Mouse (Mus musculus): ENCODE results near the gene Ankrd2.

Gene Ankrd2

DNA sequence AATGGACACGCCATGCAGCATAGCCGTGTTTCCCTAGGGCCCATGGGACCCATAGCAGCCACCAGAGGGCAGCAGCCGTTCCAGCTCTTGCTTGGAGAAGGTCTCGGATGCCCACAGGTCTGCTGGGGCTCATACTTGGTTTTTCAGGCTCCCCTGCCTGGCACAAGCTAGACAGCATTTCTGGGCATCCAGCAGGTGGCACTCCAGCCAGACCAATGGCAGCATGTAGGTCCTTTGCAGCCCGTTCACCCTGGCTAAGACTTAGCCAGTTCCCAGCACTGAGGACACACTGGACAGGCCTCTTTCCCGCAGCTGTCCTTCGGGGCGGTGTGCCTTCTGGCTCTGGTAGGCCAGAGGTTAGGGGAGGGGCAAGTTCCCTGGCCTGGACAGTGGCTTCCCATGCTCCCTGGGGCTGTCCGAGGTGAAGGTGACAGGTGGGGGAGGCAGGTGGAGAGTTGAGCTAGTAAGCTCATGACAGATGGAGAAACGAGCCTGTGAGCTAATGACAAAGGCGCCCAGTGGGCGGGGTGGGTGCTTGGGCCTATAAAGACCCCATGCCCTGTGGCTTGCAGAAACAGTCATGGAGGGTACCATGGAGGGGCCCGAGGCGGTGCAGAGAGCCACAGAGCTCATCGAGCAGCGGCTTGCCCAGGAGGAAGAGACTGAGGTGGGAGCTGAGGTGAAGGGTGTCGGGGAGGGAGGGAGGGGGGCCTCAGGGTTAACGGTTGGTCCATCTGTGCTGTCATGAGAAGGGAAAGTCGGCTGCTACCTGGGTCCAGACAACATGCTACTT is at the start of gene Ankrd2:
Gene Ankrd2 (plus strand): TSS at position 545 of the 793 bp plus-strand sequence.
- peak; percentile 59 to 65 for DNase-seq

DNA sequence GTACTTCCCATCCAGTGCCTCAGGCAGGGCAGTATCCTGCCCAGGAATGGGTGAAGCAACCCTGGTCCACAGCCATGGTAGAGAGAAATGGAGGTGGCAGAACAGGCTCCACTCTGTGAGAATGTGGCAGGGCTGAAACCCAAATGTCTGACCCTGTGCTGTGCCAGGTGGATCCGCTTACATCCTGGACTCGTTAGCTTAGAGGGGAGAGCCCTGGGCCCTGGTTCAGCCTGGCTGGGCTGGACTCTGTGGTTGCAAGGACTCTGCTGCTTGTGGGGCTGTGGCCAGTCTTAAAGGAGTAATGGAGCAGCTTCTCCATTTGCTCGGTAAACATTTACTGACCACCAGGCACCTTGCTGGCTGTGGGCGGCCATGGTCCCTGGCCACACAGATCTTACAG is 48.6 kb upstream of the Ankrd2 start:
- no peak for DNase-seq

DNA sequence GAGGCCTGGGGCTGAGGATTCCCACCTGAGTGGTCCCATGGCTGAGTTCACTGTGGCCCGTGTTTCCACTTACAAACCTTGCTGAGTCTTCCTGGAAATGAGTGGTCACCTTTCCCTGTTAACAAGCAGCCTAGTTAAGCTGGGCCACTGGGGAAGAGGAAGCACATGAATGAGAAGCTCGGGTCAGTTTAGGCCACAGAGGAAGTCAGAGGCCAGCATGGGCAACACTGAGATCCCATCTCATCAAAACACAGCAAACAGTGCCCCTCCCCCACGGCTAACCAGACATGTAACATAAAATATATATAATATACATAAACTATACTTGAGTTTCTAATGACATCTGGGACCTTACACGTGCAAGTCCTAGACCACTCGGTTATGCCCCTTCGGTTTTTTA is 46.0 kb upstream of the Ankrd2 start:
- DNase-seq: no peak

- no peak for DNase-seq
These were observed 43.8 kb upstream of the Ankrd2 start for GRCm38 (mm10) chr19:41991926-41992477.

DNA sequence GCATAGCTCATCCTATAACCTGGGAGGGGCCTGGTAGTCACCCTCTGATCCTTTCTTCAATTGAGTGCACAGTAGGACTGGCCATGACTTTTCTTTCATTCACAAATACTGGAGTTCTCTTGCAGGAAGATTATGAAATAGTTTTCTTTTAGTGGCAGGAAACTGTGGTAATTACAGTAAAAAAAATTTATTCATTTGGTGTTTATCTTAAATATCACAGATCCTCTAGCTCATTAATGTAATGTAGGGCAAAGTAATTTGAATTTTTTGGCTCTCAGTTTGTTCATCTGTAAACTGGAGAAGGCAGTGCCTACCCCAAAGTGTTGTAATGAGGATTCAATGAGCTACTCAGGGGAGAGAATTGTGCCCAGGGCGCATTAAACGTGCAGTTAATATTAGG is 42.8 kb upstream of the Ankrd2 start:
- DNase-seq: no peak

DNA sequence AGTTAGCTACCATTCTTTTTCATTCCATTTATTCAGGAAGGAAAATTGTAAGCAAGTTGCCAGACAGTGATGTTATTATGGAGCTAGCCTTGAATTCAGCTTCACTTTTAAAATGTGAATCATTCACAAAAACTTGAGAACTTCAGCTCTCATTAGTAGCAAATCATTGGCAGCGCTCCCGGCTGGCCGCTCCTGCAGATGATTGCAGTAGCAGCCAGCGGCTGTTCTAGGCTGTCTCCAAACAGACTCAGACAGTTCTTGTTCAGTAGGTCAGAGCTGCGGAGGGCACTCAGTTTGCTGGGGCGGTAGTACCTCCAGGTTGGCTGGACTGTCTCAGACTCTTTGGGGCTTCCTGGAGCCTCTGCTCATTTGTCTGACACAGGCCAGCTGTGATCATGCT is 42.3 kb upstream of the Ankrd2 start:
- no peak for DNase-seq

DNA sequence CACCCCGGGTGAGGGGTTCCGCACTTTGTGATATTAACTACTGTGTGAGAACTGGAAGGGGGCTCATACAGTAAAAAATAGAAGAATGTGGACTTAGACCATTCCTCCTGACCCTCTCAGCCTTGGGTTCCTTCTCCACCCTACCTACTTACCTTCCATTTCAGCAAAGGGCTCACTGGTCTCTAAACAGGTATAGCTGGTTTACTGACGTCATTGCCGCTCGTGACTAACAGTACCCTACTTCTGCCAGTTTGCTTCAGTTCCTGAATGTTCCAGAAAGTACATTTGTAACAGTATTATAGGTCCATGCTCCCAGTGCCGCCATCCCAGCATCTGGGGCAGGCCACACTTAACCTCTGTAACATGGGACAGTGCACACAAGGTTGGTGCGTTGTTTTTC is 41.8 kb upstream of the Ankrd2 start:
- DNase-seq: no peak

DNA sequence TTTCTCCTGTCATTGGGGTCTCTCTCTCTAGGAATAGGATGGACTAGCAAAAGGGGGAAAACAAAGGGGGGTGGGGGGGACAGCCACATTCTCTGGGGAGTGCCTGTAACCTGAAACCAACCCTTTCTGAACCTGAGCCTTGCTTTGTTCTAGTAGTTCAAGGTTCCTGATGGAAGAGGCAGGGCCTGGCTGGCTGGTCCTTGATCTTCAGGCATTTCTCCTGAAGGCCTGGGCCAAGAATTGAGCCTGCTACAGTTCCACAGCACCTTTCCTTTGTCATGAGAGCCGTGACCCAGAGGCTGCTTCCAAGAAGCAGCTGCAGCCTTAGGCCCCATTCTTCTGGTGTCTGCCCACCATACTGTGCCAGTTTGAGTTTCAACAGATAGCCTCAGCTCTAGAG is 40.3 kb upstream of the Ankrd2 start:
- DNase-seq: no peak

DNA sequence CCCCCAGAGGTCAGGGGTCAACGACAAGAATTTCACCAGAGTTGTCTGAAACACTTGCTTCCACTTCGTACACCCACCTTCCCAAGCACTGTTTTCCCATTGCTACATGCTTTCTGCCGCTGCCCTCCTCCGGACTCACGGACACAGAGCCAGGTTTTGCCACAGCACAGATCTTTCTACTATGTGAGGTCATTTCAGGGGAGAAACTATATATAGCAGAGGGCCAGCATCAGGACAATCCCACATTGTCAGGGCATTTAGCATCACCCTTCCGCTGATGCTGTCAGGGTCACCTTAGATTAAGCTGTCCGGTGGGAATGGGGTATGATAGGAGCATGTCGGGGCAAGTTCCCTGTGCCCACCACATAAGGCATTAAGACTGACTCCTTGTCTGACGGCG is 38.7 kb upstream of the Ankrd2 start:
- no peak for DNase-seq

- DNase-seq: no peak
These were observed 36.8 kb upstream of the Ankrd2 start for GRCm38 (mm10) chr19:41998770-41999548.

- DNase-seq: no peak
These were observed 36.0 kb upstream of the Ankrd2 start for GRCm38 (mm10) chr19:41999688-42000283.

DNA sequence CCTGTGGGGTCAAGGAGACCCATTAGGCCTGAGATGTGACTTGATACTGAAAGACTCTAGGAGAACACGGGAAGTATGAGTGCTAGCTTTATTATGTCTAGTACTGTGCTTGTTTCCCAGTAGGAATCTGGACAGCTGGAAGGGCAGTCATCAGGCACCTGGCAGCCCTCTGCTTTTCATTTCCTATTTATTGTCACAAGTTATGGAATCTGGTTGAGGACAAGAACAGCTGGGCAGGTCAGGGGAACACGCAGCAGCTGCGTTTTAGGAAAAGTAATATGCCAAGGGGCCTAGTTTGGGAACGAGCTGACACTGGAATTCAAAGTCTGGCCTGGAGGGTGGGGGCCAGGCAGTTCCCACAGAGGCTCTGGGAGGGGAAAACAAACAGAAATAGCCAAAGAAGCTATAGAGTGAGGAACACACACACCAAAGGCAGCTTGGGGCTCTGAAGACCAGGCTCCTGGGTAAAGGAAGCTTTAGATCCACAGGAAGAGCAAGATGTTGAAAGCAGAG is 35.3 kb upstream of the Ankrd2 start:
- no peak for DNase-seq

- DNase-seq: no peak
These were observed 34.4 kb upstream of the Ankrd2 start for GRCm38 (mm10) chr19:42001253-42001980.

GRCm38 (mm10) chr19:42004258-42004657 is 31.5 kb upstream of the Ankrd2 start:
- no peak for DNase-seq

GRCm38 (mm10) chr19:42005616-42006015 is 30.2 kb upstream of the Ankrd2 start:
- DNase-seq: no peak

DNA sequence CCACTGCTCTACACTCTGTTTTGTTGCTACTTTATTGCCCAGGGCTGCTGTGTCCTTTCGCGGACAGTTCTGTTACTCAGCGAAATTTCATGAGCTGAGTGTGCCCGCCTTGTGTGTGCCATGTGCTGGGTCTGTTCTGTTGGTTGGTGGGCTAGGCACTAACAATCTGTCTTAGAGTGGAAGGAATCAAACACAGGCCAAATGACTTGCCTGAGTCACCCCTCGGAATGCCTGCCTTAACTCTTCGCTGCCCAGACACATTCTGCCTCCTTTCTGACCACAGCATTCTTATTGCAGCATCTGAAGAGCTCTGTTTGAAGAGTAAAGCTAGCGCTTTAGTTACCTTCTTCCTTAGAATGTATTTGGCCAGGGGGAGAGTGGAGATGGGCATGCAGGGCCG is 29.2 kb upstream of the Ankrd2 start:
- DNase-seq: no peak

DNA sequence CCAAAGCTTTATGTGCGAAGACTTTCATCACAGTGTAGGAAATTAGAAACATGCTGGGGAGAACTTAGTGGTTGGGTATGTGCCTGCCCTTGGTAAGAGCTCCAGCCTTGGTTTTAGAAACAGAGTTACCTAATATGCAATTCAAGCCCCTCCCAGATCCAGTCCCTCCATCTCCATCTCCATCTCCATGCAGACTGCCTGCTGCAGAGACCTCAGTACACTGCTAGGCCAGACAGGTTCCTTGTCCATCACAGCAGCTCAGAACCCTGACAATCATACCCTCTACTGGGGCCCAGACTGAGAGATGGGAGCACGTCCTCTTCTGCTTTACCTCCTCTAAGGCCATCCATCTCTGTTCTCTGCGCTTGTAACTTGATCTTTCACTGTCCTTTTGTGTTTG is 27.2 kb upstream of the Ankrd2 start:
- DNase-seq: no peak

DNA sequence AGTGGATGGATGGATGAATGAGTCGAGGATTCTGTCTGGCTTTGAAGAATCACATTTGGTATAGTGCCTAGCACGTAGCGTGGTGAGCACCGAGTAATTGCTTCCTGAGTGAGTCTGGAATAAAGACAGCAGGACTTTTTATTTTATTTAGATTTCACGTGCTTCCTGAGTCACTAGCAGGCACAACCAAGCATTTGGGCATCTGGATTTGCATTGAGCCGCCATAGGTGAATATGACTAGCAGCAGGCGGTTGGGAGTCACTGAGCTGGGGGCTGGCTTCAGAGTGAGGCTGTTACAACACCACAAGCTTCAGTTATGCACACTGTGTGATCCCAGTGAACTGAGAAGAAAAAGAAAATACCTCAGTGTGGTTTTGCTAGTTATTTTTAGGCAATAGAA is 26.7 kb upstream of the Ankrd2 start:
- DNase-seq: no peak

DNA sequence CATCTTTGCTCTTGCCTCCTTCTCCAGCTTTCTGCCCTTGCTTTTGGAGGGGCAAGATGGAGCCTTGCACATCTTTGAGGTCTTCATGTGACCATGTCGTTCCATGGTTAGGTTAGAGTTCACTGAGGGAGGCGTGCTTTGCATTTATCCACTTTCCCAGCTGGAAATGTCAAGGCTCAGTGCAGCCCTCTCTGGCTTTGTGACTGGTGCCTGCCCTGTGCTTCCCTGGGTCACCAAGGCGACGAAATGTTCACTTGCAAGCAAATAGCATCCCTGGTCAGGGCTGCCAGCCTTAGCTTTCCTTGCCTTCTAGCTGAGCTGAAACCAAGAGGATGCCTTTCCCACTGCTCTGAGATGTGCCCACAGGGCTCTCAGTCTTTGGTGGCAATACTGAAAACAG is 25.4 kb upstream of the Ankrd2 start:
- no peak for DNase-seq

DNA sequence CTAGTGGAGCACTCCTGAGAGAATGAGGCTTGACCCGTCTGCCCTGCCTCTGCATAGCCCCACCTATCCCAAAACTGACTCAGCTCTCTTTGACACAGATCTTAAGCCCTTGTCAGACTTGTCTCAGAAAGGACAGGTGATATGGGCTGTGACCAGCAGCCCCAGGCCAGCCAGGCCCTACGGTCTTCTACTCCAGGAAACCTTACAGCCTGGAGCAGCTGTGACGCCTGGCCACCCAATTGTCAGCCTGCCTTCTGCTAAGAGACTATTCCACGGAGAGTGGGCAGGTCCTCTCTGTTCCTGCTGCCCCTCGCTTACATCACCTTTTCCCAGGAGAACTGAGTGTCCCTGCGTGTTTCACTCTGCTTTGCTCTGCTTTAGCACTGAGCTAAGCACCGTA is 24.7 kb upstream of the Ankrd2 start:
- no peak for DNase-seq

DNA sequence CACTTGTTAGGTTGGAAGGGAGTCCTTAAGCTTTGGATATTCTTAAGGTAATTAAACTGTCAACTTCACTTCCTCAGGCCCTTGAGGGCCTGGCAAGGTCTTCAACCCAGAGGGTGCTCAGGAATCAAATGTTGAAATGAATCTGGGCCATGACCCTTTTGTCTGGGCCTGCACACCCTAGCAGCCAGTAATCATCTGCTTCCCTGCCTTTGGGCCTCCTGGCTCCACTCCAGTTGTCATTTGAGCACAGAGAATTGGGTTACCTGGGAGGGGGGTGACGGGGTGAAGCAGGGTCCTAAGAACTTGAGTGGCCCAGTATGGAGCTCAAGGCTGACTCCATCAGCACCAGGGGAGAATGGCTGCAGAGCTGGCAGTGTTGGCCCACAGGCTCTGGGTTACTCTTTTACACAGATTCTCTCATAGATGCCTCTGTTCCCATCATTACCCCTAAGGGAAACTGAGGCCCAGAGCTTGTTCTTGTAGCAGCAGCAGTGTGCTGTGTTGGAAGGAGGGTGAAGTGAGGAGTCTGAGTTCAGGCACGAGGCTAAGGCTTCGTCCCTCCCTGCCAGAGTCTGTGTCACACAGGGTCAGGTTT is 21.5 kb upstream of the Ankrd2 start:
- no peak for DNase-seq

DNA sequence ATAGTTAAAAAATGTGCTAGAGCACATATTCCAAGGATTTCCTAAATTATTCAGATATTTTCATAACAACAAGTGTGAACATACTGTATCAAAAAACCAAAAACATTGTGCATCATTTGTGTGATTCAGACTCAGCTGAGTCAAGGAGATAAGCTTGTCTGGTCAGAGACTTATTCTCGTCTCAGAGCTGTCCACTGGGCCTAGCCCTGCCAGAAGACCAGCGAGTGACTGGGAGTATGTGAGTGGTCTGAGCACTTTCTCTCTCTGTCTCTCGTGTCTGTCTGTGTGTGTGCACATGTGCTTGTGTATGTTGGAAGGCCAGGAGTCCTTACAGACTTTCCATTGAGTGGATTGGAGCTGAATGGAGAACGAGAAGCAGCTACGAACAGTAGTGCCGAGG is 20.8 kb upstream of the Ankrd2 start:
- no peak for DNase-seq
